Mouse (Mus musculus): ENCODE results near the gene Gm13697. TPM values are rescaled to one million over a fixed set of nuclear protein-coding genes. Genes with fewer than 3 reads are reported as not detected.
"Not testable (repeated sequence)": the region's sequence is repeated elsewhere in the genome, so short reads cannot be mapped to it uniquely, and the experiment has no call there.

Gm13697 gene
- 1 to 10 TPM; 1.4 to 1.7 TPM for total RNA-seq (2021)
- long read RNA-seq, result 0 reads

DNA sequence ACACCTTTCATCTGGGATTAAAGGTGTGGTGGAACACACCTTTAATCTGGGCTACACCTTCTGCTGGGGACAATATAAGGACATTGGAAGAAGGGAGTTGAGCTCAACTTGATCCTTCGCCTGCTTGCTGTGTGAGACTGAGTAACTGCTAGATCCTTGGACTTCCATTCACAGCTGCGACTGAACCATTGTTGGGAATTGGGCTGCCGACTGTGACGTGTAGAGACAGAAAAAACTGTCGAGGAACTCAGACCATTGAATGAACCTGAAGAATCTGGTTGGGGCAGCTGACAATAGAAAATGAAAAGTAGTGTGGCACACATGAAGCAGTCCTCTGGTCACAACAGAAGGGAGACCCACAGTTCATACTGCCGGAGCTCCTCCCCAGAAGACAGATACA, at the start of gene Gm13697:
TSS of gene Gm13697 (plus strand) at position 301 of the 400 bp plus-strand sequence.
- not testable (repeated sequence) for DNase-seq (ENCODE audit: low spot score in 2 of 2)

GRCm38 (mm10) chr2:83940931-83941361, 43.6 kb upstream of the Gm13697 start, which contains the start of gene Zswim2:
Gene Zswim2 (minus strand): TSS chr2:83941228.
- peak; percentile 73 to 79 for DNase-seq (ENCODE audit: low spot score in 2 of 2)

GRCm38 (mm10) chr2:83941378-83941777, 43.2 kb upstream of the Gm13697 start:
- DNase-seq (ENCODE audit: low spot score in 2 of 2), result no peak

DNA sequence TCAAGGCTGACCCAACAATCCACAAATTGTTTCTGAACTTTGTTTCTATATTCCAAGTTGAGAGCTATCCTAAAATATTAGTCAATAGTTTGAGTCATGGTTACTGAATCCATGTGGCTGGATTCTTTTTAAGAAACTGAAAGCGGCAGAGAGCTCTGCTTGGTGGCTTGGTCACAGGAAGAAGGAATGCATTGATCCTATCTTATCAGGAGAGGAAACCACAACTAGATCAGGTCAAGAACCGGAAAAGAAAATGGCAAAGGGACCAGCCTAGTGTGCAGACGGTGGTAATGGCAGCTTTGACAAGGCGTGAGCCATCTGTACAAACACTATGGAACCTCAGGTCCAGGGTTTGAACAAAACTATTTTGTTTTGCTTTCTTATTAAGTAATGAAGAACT, 42.8 kb upstream of the Gm13697 start:
- DNase-seq (ENCODE audit: low spot score in 2 of 2), result no peak

- not testable (repeated sequence) for DNase-seq (ENCODE audit: low spot score in 2 of 2)
These were observed 29.1 kb upstream of the Gm13697 start, which contains the start of gene Gm13698 for GRCm38 (mm10) chr2:83955393-83955792. Gene Gm13698 (plus strand): TSS chr2:83955693.

DNA sequence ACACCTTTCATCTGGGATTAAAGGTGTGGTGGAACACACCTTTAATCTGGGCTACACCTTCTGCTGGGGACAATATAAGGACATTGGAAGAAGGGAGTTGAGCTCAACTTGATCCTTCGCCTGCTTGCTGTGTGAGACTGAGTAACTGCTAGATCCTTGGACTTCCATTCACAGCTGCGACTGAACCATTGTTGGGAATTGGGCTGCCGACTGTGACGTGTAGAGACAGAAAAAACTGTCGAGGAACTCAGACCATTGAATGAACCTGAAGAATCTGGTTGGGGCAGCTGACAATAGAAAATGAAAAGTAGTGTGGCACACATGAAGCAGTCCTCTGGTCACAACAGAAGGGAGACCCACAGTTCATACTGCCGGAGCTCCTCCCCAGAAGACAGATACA, 23.3 kb upstream of the Gm13697 start, which contains the start of gene Gm13693:
TSS of gene Gm13693 (plus strand) at position 301 of the 400 bp plus-strand sequence.
- not testable (repeated sequence) for DNase-seq (ENCODE audit: low spot score in 2 of 2)

DNA sequence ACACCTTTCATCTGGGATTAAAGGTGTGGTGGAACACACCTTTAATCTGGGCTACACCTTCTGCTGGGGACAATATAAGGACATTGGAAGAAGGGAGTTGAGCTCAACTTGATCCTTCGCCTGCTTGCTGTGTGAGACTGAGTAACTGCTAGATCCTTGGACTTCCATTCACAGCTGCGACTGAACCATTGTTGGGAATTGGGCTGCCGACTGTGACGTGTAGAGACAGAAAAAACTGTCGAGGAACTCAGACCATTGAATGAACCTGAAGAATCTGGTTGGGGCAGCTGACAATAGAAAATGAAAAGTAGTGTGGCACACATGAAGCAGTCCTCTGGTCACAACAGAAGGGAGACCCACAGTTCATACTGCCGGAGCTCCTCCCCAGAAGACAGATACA, 17.5 kb upstream of the Gm13697 start, which contains the start of gene Gm13695:
TSS of gene Gm13695 (plus strand) at position 301 of the 400 bp plus-strand sequence.
- DNase-seq (ENCODE audit: low spot score in 2 of 2), result not testable (repeated sequence)

DNA sequence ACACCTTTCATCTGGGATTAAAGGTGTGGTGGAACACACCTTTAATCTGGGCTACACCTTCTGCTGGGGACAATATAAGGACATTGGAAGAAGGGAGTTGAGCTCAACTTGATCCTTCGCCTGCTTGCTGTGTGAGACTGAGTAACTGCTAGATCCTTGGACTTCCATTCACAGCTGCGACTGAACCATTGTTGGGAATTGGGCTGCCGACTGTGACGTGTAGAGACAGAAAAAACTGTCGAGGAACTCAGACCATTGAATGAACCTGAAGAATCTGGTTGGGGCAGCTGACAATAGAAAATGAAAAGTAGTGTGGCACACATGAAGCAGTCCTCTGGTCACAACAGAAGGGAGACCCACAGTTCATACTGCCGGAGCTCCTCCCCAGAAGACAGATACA, 11.7 kb upstream of the Gm13697 start, which contains the start of gene Gm13696:
TSS of gene Gm13696 (plus strand) at position 301 of the 400 bp plus-strand sequence.
- DNase-seq (ENCODE audit: low spot score in 2 of 2), result not testable (repeated sequence)

- DNase-seq (ENCODE audit: low spot score in 2 of 2), result not testable (repeated sequence)
These were observed 5.9 kb upstream of the Gm13697 start, which contains the start of gene Gm13694 for GRCm38 (mm10) chr2:83978633-83979032. Gene Gm13694 (plus strand): TSS chr2:83978933.

- not testable (repeated sequence) for DNase-seq (ENCODE audit: low spot score in 2 of 2)
These were observed 5.7 kb downstream of the Gm13697 start, which contains the start of gene Gm13691 for GRCm38 (mm10) chr2:83990253-83990652. Gene Gm13691 (plus strand): TSS chr2:83990553.

- peak in 1 of 2 experiments; percentile 14 for DNase-seq (ENCODE audit: low spot score in 2 of 2)
These were observed 9.2 kb downstream of the Gm13697 start for GRCm38 (mm10) chr2:83993639-83994255.

GRCm38 (mm10) chr2:83994526-83994925, 10.0 kb downstream of the Gm13697 start:
- DNase-seq (ENCODE audit: low spot score in 2 of 2), result not testable (repeated sequence)

DNA sequence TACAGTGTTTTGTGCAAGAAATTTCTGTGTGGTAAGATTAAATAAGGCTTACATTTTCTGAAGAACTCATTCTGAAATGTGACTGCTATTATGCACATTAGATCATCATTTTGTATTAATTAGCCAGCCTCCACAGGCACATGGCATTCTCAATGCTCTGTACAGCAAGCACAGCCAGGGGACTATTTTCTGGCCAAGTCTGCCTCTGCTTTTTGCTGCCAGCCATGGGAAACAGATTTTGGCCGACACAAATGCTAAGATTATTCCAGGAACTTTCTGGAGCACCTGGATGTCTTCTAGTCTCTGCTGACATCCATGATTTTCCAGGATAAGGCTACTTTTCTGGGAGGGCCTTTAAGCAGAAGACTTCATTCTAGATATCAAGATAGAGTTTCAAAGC, 24.4 kb downstream of the Gm13697 start:
- DNase-seq (ENCODE audit: low spot score in 2 of 2), result peak; percentile 26 to 48

DNA sequence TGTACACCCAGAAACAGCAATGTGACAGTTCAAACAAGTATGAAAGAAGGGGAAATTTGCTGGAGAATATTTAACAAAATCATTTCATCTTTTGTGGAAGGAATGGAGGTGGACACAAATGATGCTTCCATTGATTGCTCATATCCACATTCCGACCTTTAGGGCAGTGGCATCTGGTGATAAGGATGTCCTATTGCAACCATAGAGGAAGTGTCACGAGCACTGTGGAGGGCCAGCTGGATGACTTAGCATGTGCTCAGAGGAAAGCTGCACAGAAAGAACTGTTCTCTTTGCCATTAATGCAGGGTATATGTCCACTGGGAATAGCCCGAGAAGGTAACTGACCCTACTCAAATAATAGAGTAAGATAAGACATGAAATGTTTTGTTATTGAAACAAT, 25.3 kb downstream of the Gm13697 start:
- DNase-seq (ENCODE audit: low spot score in 2 of 2), result no peak

GRCm38 (mm10) chr2:84014572-84014971, 30.0 kb downstream of the Gm13697 start:
- DNase-seq (ENCODE audit: low spot score in 2 of 2), result no peak

DNA sequence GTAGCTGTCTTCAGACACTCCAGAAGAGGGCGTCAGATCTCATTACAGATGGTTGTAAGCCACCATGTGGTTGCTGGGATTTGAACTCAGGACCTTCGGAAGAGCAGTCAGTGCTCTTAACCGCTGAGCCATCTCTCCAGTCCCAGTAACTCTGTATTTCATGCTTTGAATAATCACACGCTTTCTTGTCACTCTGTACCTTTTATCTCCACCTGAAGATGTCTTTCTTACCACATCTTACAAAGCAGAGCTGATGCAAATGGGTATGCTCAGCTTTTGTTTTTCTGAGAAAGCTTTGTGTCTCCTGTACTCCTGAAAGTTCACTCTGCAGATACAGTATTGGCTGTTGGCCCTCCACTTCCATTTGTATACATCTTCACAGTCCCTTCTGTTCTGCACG, 31.7 kb downstream of the Gm13697 start:
- not testable (repeated sequence) for DNase-seq (ENCODE audit: low spot score in 2 of 2)

- no peak for DNase-seq (ENCODE audit: low spot score in 2 of 2)
These were observed 33.8 kb downstream of the Gm13697 start for GRCm38 (mm10) chr2:84018330-84018729.

- no peak for DNase-seq (ENCODE audit: low spot score in 2 of 2)
These were observed 35.2 kb downstream of the Gm13697 start for GRCm38 (mm10) chr2:84019519-84020305.

GRCm38 (mm10) chr2:84021930-84022329, 37.4 kb downstream of the Gm13697 start:
- DNase-seq (ENCODE audit: low spot score in 2 of 2), result no peak

GRCm38 (mm10) chr2:84022905-84023304, 38.4 kb downstream of the Gm13697 start:
- DNase-seq (ENCODE audit: low spot score in 2 of 2), result no peak

GRCm38 (mm10) chr2:84023319-84023718, 38.8 kb downstream of the Gm13697 start:
- DNase-seq (ENCODE audit: low spot score in 2 of 2), result no peak

DNA sequence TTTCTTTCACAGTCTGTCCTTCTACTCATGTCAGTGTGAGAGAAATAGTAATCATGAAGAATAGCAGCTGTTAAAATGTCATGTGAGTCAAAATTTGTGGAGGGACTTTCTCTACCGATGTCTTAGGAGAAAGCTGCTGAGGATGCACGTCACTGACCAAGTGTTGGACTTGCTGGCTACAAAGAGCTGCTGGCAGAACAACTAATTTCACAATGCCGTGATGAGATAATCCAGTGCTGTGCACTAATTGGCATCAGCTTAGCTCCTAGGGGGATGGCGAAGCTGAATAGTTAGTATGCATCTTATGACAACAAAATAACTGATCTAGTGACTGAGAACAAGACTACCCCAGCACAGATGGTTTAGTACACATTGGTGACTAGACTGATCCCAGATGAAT, 40.7 kb downstream of the Gm13697 start:
- no peak for DNase-seq (ENCODE audit: low spot score in 2 of 2)
